Mouse (Mus musculus): Measurements from ENCODE around the gene Maml2.

DNA sequence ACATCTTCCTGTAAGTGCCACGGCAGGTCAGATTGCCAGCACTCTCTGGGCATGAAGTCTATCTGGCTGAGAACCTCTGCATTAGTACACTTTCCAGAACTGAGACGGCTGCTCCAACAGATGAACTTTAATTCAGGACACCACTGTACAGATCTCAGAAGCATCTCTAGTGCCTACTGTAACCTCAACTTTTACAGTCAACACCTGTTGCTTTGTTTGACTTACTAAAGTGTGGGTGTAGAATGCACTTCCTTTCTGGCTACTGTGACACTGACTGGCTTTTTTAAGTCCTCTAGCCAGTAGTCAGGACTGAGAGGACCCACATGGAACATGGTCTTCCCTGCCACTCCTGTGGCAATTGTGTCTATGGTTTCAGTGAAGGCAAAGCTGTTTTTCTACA lies 25.3 kb downstream of the Maml2 start:
- TF ChIP-seq GATA1 (IDR thresholded peaks at IDR 0.05; ENCODE audit: low read length) (no peak), TAL1 (IDR thresholded peaks at IDR 0.05; ENCODE audit: low read length) (no peak)
